Mouse (Mus musculus) E14TG2a.4 (cell line): ENCODE measurements at regions not wholly inside any gene's neighbourhood (a gene's known extent, or its start where the extent isn't known, plus 50 kb on each side); places are given as distances from the start of the nearest gene placed in this dataset.
"Not testable (repeated sequence)": the region's sequence is repeated elsewhere in the genome, so short reads cannot be mapped to it uniquely, and the experiment has no call there.

ENCODE experiments used
- H3K27me3 ChIP-seq: 2 replicates; pipeline ENCODE4 v1.6.1; 2014; ENCODE audit warnings: low read length, control low read depth; ENCODE audit not compliant: insufficient read depth
- H3K36me3 ChIP-seq: 2 replicates; pipeline ENCODE4 v1.6.1; 2014; ENCODE audit warnings: low read length, control low read depth; ENCODE audit not compliant: insufficient read depth
- H3K4me1 ChIP-seq: replicated peaks from 2 replicates; pipeline ENCODE4 v1.6.1; 2014; ENCODE audit warnings: low read depth, low read length, control low read depth
- H3K4me3 ChIP-seq: replicated peaks from 2 replicates; pipeline ENCODE4 v1.5.1; 2014; ENCODE audit warnings: mild to moderate bottlenecking, low read length
- H3K9me3 ChIP-seq: 2 replicates; pipeline ENCODE4 v1.6.1; 2014; ENCODE audit warnings: low read length, control low read depth
- CTCF ChIP-seq: conservative IDR thresholded peaks from 2 replicates; pipeline ENCODE4 v1.5.1; 2014; ENCODE audit warnings: low read length
- NANOG ChIP-seq: IDR thresholded peaks from 2 replicates; pipeline ENCODE4 v1.6.1; 2014; ENCODE audit warnings: borderline replicate concordance, low read length, mixed read lengths
- POU5F1 ChIP-seq: IDR thresholded peaks from 2 replicates; pipeline ENCODE4 v1.6.1; 2014; ENCODE audit warnings: low read length, borderline replicate concordance

- H3K4me3 ChIP-seq, result no peak overlapping the region
- H3K4me1 ChIP-seq, result no peaks in the 10 kb centered on the region
- no peaks in the 10 kb centered on the region for H3K27me3 ChIP-seq
- no peaks in the 10 kb centered on the region for H3K9me3 ChIP-seq
- TF ChIP-seq POU5F1 (no peak), CTCF (peak; percentile 26; the same call in 1 of the 2 replicates), NANOG (no peak)
- H3K36me3 ChIP-seq, result no peaks in the 10 kb centered on the region
Observed at GRCm38 (mm10) chr6:70342147-70342546, 449.9 kb downstream of the Rpia start.

GRCm38 (mm10) chr6:70340691-70341090 lies 451.3 kb downstream of the Rpia start:
- not testable (repeated sequence) for H3K4me3 ChIP-seq, H3K9me3 ChIP-seq, H3K27me3 ChIP-seq, H3K36me3 ChIP-seq, H3K4me1 ChIP-seq

GRCm38 (mm10) chr6:70315318-70315717 lies 476.7 kb downstream of the Rpia start:
- TF ChIP-seq POU5F1, result no peak
- no peak for TF ChIP-seq CTCF
- no peak for TF ChIP-seq NANOG
- Histone ChIP-seq H3K27me3 (no peaks in the 10 kb centered on the region), H3K36me3 (no peaks in the 10 kb centered on the region), H3K9me3 (no peaks in the 10 kb centered on the region), H3K4me3 (no peak overlapping the region), H3K4me1 (no peaks in the 10 kb centered on the region)

- not testable (repeated sequence) for H3K4me1 ChIP-seq, H3K36me3 ChIP-seq, H3K4me3 ChIP-seq, H3K27me3 ChIP-seq, H3K9me3 ChIP-seq
Observed at GRCm38 (mm10) chr6:70314667-70315066, 477.4 kb downstream of the Rpia start.

GRCm38 (mm10) chr6:70301100-70301499 lies 490.9 kb downstream of the Rpia start:
- H3K4me3 ChIP-seq, H3K36me3 ChIP-seq, H3K4me1 ChIP-seq, H3K27me3 ChIP-seq, H3K9me3 ChIP-seq: not testable (repeated sequence)

GRCm38 (mm10) chr6:70260227-70260626 lies 531.8 kb downstream of the Rpia start:
- H3K4me1 ChIP-seq, H3K36me3 ChIP-seq, H3K27me3 ChIP-seq, H3K4me3 ChIP-seq, H3K9me3 ChIP-seq: not testable (repeated sequence)

GRCm38 (mm10) chr6:70240167-70240566 lies 551.9 kb downstream of the Rpia start:
- H3K36me3 ChIP-seq, H3K27me3 ChIP-seq, H3K9me3 ChIP-seq, H3K4me1 ChIP-seq, H3K4me3 ChIP-seq: not testable (repeated sequence)

- TF ChIP-seq CTCF (no peak), POU5F1 (no peak), NANOG (no peak)
- Histone ChIP-seq H3K9me3 (no peaks in the 10 kb centered on the region), H3K4me1 (no peaks in the 10 kb centered on the region), H3K4me3 (no peak overlapping the region), H3K36me3 (no peaks in the 10 kb centered on the region), H3K27me3 (no peaks in the 10 kb centered on the region)
Observed at GRCm38 (mm10) chr6:70227166-70227565, 564.9 kb downstream of the Rpia start.

- H3K9me3 ChIP-seq, H3K36me3 ChIP-seq, H3K4me1 ChIP-seq, H3K4me3 ChIP-seq, H3K27me3 ChIP-seq: not testable (repeated sequence)
Observed at GRCm38 (mm10) chr6:70216632-70217031, 575.4 kb downstream of the Rpia start.

- not testable (repeated sequence) for H3K36me3 ChIP-seq, H3K4me3 ChIP-seq, H3K4me1 ChIP-seq, H3K9me3 ChIP-seq, H3K27me3 ChIP-seq
Observed at GRCm38 (mm10) chr6:70215781-70216180, 576.3 kb downstream of the Rpia start.
